Mouse (Mus musculus) hindbrain, embryonic 16.5 days (tissue): ENCODE measurements around the gene Pdia3. TPM values are rescaled to one million over a fixed set of nuclear protein-coding genes. Genes with fewer than 3 reads are reported as not detected.

Experiments used
- ATAC-seq: fragments of 200-750 bp; cut with Nextera tagmentation; 2 replicates; pipeline ENCODE4 v1.8.0; 2017; ENCODE audit warnings: moderate TSS enrichment, moderate library complexity
- H3K27ac ChIP-seq: fragments of 300-500 bp; sonication (generic); 2 replicates; pipeline ENCODE4 v1.5.1; 2014; ENCODE audit warnings: low read depth, mild to moderate bottlenecking, control low read depth, low read length, moderate library complexity
- H3K27me3 ChIP-seq: fragments of 300-500 bp; sonication (generic); replicated peaks from 2 replicates; pipeline ENCODE4 v1.6.1; 2014; ENCODE audit warnings: low read length; ENCODE audit not compliant: control insufficient read depth, insufficient read depth
- H3K36me3 ChIP-seq: fragments of 300-500 bp; sonication (generic); 2 replicates; pipeline ENCODE4 v1.6.1; 2014; ENCODE audit warnings: mild to moderate bottlenecking, low read length, moderate library complexity, mixed read lengths; ENCODE audit not compliant: control insufficient read depth, insufficient read depth
- H3K4me1 ChIP-seq: fragments of 300-500 bp; sonication (generic); 2 replicates; pipeline ENCODE4 v1.6.1; 2014; ENCODE audit warnings: low read depth, low read length; ENCODE audit not compliant: control insufficient read depth, insufficient read depth
- H3K4me2 ChIP-seq: fragments of 300-500 bp; sonication (generic); 2 replicates; pipeline ENCODE4 v1.6.1; 2014; ENCODE audit warnings: mild to moderate bottlenecking, low read length, control low read depth, moderate library complexity
- H3K4me3 ChIP-seq: fragments of 300-500 bp; sonication (generic); 2 replicates; pipeline ENCODE4 v1.5.1; 2014; ENCODE audit warnings: mild to moderate bottlenecking, low read length, control low read depth, moderate library complexity
- H3K9ac ChIP-seq: fragments of 300-500 bp; sonication (generic); 2 replicates; pipeline ENCODE4 v1.6.1; 2014; ENCODE audit warnings: low read depth, mild to moderate bottlenecking, control low read depth, low read length, moderate library complexity
- H3K9me3 ChIP-seq: fragments of 300-500 bp; sonication (generic); 2 replicates; pipeline ENCODE4 v1.6.1; 2014; ENCODE audit warnings: mild to moderate bottlenecking, low read length, moderate library complexity; ENCODE audit not compliant: control insufficient read depth
- WGBS: fragments of 180-500 bp; shearing (Covaris S2); extraction: QIAGEN DNeasy Blood & Tissue Kit; methylation state at CpG from one replicate; pipeline ENCODE4 v1.1.7; 2014; 5-methylcytosine and 5-hydroxymethylcytosine counted together
- polyA plus RNA-seq: library from polyadenylated mRNA; unstranded; fragments of >200 nt; fragmentation: Nextera tagmentation; extraction: Ambion mirVana; gene quantifications from 2 replicates; pipeline ENCODE4 v1.2.1, GENCODE M21; 2015

Pdia3 gene
- polyA plus RNA-seq, 1 experiment from 2014 or later: 379 TPM

- peaks cover 11% of the 10 kb centered on the region for H3K4me1 ChIP-seq
- no peak overlapping the region for H3K9ac ChIP-seq
- H3K9me3 ChIP-seq: no peaks in the 10 kb centered on the region
- H3K4me2 ChIP-seq: no peak overlapping the region
- no peak; the same call in 1 of the 2 replicates for ATAC-seq
- H3K27ac ChIP-seq: no peak overlapping the region
- H3K36me3 ChIP-seq: peaks cover 29% of the 10 kb centered on the region
- WGBS: 83% methylated on average over 4 of the region's 4 CpGs
- H3K4me3 ChIP-seq: no peak overlapping the region
- H3K27me3 ChIP-seq: peaks cover 15% of the 10 kb centered on the region
Observed at GRCm38 (mm10) chr2:121439746-121440145, 26.2 kb downstream of the Pdia3 start.

GRCm38 (mm10) chr2:121440834-121441605 is 27.4 kb downstream of the Pdia3 start:
- WGBS: 67% methylated on average over 5 of the region's 5 CpGs
- H3K9ac ChIP-seq: no peak overlapping the region
- no peak overlapping the region for H3K4me3 ChIP-seq
- peaks cover 11% of the 10 kb centered on the region for H3K4me1 ChIP-seq
- H3K4me2 ChIP-seq: no peak overlapping the region
- H3K27ac ChIP-seq: no peak overlapping the region
- H3K27me3 ChIP-seq: peaks cover 15% of the 10 kb centered on the region
- no peaks in the 10 kb centered on the region for H3K9me3 ChIP-seq
- ATAC-seq: no peak
- H3K36me3 ChIP-seq: peaks cover 20% of the 10 kb centered on the region

- Histone ChIP-seq H3K9me3 (no peaks in the 10 kb centered on the region), H3K27me3 (peaks cover 15% of the 10 kb centered on the region), H3K9ac (no peak overlapping the region), H3K4me1 (peaks cover 11% of the 10 kb centered on the region), H3K4me3 (peak overlapping the region; percentile 38), H3K4me2 (peak overlapping the region; percentile 73), H3K27ac (no peak overlapping the region), H3K36me3 (peaks cover 20% of the 10 kb centered on the region)
- 15% methylated on average over 11 of the region's 11 CpGs for WGBS
- ATAC-seq: no peak
Observed at GRCm38 (mm10) chr2:121441800-121442199, 28.2 kb downstream of the Pdia3 start.

- H3K4me3 ChIP-seq: peak overlapping the region; percentile 38
- peaks cover 18% of the 10 kb centered on the region for H3K36me3 ChIP-seq
- H3K4me2 ChIP-seq: peak overlapping the region; percentile 73
- ATAC-seq: peak; percentile 61; the same call in 1 of the 2 replicates
- peaks cover 15% of the 10 kb centered on the region for H3K27me3 ChIP-seq
- no peak overlapping the region for H3K27ac ChIP-seq
- WGBS: 3% methylated on average over 27 of the region's 30 CpGs
- no peaks in the 10 kb centered on the region for H3K9me3 ChIP-seq
- peaks cover 11% of the 10 kb centered on the region for H3K4me1 ChIP-seq
- peak overlapping the region; percentile 39; the same call in 1 of the 2 replicates for H3K9ac ChIP-seq
Observed at GRCm38 (mm10) chr2:121442259-121443067, 28.9 kb downstream of the Pdia3 start.

GRCm38 (mm10) chr2:121443068-121443349 is 29.4 kb downstream of the Pdia3 start:
- Histone ChIP-seq H3K27me3 (peaks cover 15% of the 10 kb centered on the region), H3K36me3 (peaks cover 13% of the 10 kb centered on the region), H3K9ac (no peak overlapping the region), H3K4me1 (peaks cover 13% of the 10 kb centered on the region), H3K4me3 (peak overlapping the region; percentile 38), H3K27ac (no peak overlapping the region), H3K9me3 (no peaks in the 10 kb centered on the region), H3K4me2 (peak overlapping the region; percentile 73)
- ATAC-seq: no peak
- 12% methylated on average over 8 of the region's 8 CpGs for WGBS

GRCm38 (mm10) chr2:121444178-121444577 is 30.6 kb downstream of the Pdia3 start, which contains the start of gene Ell3:
Gene Ell3, minus strand, starts transcription at chr2:121444278.
- Histone ChIP-seq H3K4me3 (no peak within 1 kb of the TSS), H3K36me3 (peaks cover 6% of the 10 kb centered on the region; the same call in 1 of the 2 replicates), H3K4me2 (no peak within 1 kb of the TSS; the same call in 1 of the 2 replicates), H3K4me1 (peaks cover 14% of the 10 kb centered on the region), H3K27ac (no peak within 1 kb of the TSS), H3K27me3 (peaks cover 15% of the 10 kb centered on the region), H3K9ac (no peak within 1 kb of the TSS), H3K9me3 (no peaks in the 10 kb centered on the region)
- 92% methylated on average over 1 of the region's 1 CpGs for WGBS
- ATAC-seq: no peak

GRCm38 (mm10) chr2:121445117-121445516 is 31.5 kb downstream of the Pdia3 start:
- no peak overlapping the region for H3K4me2 ChIP-seq
- no peak overlapping the region for H3K9ac ChIP-seq

GRCm38 (mm10) chr2:121446506-121446905 is 32.9 kb downstream of the Pdia3 start:
- H3K9ac ChIP-seq: no peak overlapping the region
- ATAC-seq: no peak
- 79% methylated on average over 4 of the region's 4 CpGs for WGBS
- no peak overlapping the region for H3K4me2 ChIP-seq
- H3K4me1 ChIP-seq: peaks cover 23% of the 10 kb centered on the region
- H3K27ac ChIP-seq: no peak overlapping the region
- H3K9me3 ChIP-seq: no peaks in the 10 kb centered on the region
- H3K4me3 ChIP-seq: no peak overlapping the region
- H3K27me3 ChIP-seq: peaks cover 9% of the 10 kb centered on the region
- H3K36me3 ChIP-seq: no peaks in the 10 kb centered on the region

More at GRCm38 (mm10) chr2:121445117-121445516, 31.5 kb downstream of the Pdia3 start:
- Histone ChIP-seq H3K4me3 (no peak overlapping the region), H3K27ac (no peak overlapping the region), H3K36me3 (no peaks in the 10 kb centered on the region), H3K9me3 (no peaks in the 10 kb centered on the region), H3K27me3 (peaks cover 15% of the 10 kb centered on the region), H3K4me1 (peaks cover 15% of the 10 kb centered on the region)
- no peak for ATAC-seq
- 81% methylated on average over 3 of the region's 3 CpGs for whole genome bisulfite sequencing

- ATAC-seq: no peak
- 91% methylated on average over 3 of the region's 3 CpGs for WGBS
- Histone ChIP-seq H3K27me3 (peaks cover 7% of the 10 kb centered on the region), H3K9me3 (no peaks in the 10 kb centered on the region), H3K36me3 (no peaks in the 10 kb centered on the region), H3K9ac (no peak overlapping the region), H3K4me1 (peaks cover 21% of the 10 kb centered on the region), H3K4me2 (no peak overlapping the region), H3K4me3 (no peak overlapping the region), H3K27ac (no peak overlapping the region)
Observed at GRCm38 (mm10) chr2:121447006-121447405, 33.4 kb downstream of the Pdia3 start.
